Mouse (Mus musculus) limb, embryonic 12.5 days (tissue): ENCODE measurements at regions not wholly inside any gene's neighbourhood (a gene's known extent, or its start where the extent isn't known, plus 50 kb on each side); places are given as distances from the start of the nearest gene placed in this dataset.
A peak's percentile ranks its signal among the peaks of the same experiment; 100 is the strongest.

Experiments
- ATAC-seq: fragments of 200-750 bp; cut with Nextera tagmentation; 2 replicates; pipeline ENCODE4 v1.8.0; 2017; ENCODE audit warnings: low read depth, moderate TSS enrichment; ENCODE audit not compliant: insufficient number of reproducible peaks, insufficient read depth, low FRiP score, low TSS enrichment
- H3K27ac ChIP-seq: fragments of 300-500 bp; sonication (generic); 2 replicates; pipeline ENCODE4 v1.5.1; 2016; ENCODE audit warnings: mild to moderate bottlenecking, moderate library complexity
- H3K27me3 ChIP-seq: fragments of 300-500 bp; sonication (generic); 2 replicates; pipeline ENCODE4 v1.6.1; 2016; ENCODE audit warnings: mild to moderate bottlenecking, moderate library complexity
- H3K36me3 ChIP-seq: fragments of 300-500 bp; sonication (generic); 2 replicates; pipeline ENCODE4 v1.6.1; 2016; ENCODE audit warnings: mild to moderate bottlenecking, moderate library complexity
- H3K4me1 ChIP-seq: fragments of 300-500 bp; sonication (generic); replicated peaks from 2 replicates; pipeline ENCODE4 v1.6.1; 2016
- H3K4me2 ChIP-seq: fragments of 300-500 bp; sonication (generic); 2 replicates; pipeline ENCODE4 v1.6.1; 2016; ENCODE audit warnings: mild to moderate bottlenecking, moderate library complexity
- H3K4me3 ChIP-seq: fragments of 300-500 bp; sonication (generic); replicated peaks from 2 replicates; pipeline ENCODE4 v1.5.1; 2016; ENCODE audit warnings: mild to moderate bottlenecking
- H3K9ac ChIP-seq: fragments of 300-500 bp; sonication (generic); replicated peaks from 2 replicates; pipeline ENCODE4 v1.6.1; 2016; ENCODE audit warnings: mild to moderate bottlenecking, moderate library complexity
- H3K9me3 ChIP-seq: fragments of 300-500 bp; sonication (generic); 2 replicates; pipeline ENCODE4 v1.6.1; 2016; ENCODE audit warnings: mild to moderate bottlenecking, moderate library complexity
- WGBS: fragments of 180-500 bp; shearing (Covaris S2); methylation state at CpG from one replicate; pipeline ENCODE4 v1.1.7; 2016; 5-methylcytosine and 5-hydroxymethylcytosine counted together

GRCm38 (mm10) chr4:135632443-135632842 lies 53.6 kb upstream of the Ifnlr1 start:
- Histone ChIP-seq H3K27me3 (no peaks in the 10 kb centered on the region), H3K27ac (no peak overlapping the region), H3K4me1 (no peaks in the 10 kb centered on the region), H3K4me2 (no peak overlapping the region), H3K36me3 (no peaks in the 10 kb centered on the region), H3K9ac (no peak overlapping the region), H3K4me3 (no peak overlapping the region), H3K9me3 (no peaks in the 10 kb centered on the region)
- ATAC-seq = no peak
- 95% methylated on average over 1 of the region's 1 CpGs for WGBS

- no peak for ATAC-seq
- Histone ChIP-seq H3K27ac (no peak overlapping the region), H3K4me3 (no peak overlapping the region), H3K36me3 (no peaks in the 10 kb centered on the region), H3K4me2 (no peak overlapping the region), H3K9me3 (no peaks in the 10 kb centered on the region), H3K9ac (no peak overlapping the region), H3K4me1 (no peaks in the 10 kb centered on the region), H3K27me3 (no peaks in the 10 kb centered on the region)
- WGBS = 85% methylated on average over 12 of the region's 12 CpGs
Observed at GRCm38 (mm10) chr4:135629793-135630569, 56.1 kb upstream of the Ifnlr1 start.

- 90% methylated on average over 15 of the region's 15 CpGs for WGBS
- H3K4me2 ChIP-seq = no peak overlapping the region
Observed at GRCm38 (mm10) chr4:135626461-135626860, 53.0 kb upstream of the Grhl3 start.

GRCm38 (mm10) chr4:135623121-135623707 lies 49.8 kb upstream of the Grhl3 start:
- Histone ChIP-seq H3K4me3 (no peak overlapping the region), H3K4me1 (peaks cover 2% of the 10 kb centered on the region; the same call in 1 of the 2 replicates), H3K4me2 (no peak overlapping the region), H3K36me3 (no peaks in the 10 kb centered on the region), H3K9me3 (0 out of 2 replicates have a peak, but pooled peaks cover 3% of the 10 kb centered on the region), H3K27me3 (peaks cover 12% of the 10 kb centered on the region), H3K9ac (no peak overlapping the region), H3K27ac (0 out of 2 replicates have a peak overlapping the region, but pooled peaks have one; percentile 25)
- no peak for ATAC-seq
- 80% methylated on average over 9 of the region's 9 CpGs for WGBS

More at GRCm38 (mm10) chr4:135626461-135626860, 53.0 kb upstream of the Grhl3 start:
- ATAC-seq = no peak
- H3K36me3 ChIP-seq = no peaks in the 10 kb centered on the region
- no peak overlapping the region for H3K27ac ChIP-seq
- no peaks in the 10 kb centered on the region for H3K4me1 ChIP-seq
- no peaks in the 10 kb centered on the region for H3K27me3 ChIP-seq
- H3K9me3 ChIP-seq = no peaks in the 10 kb centered on the region
- H3K9ac ChIP-seq = no peak overlapping the region
- no peak overlapping the region for H3K4me3 ChIP-seq
